Mouse (Mus musculus) neural tube, embryonic 11.5 days (tissue): ENCODE results near the gene Uaca. TPM values are rescaled to one million over a fixed set of nuclear protein-coding genes. Genes with fewer than 3 reads are reported as not detected.

Source experiments
- ATAC-seq: fragments of 200-750 bp; cut with Nextera tagmentation; 2 replicates; pipeline ENCODE4 v1.8.0; 2017; ENCODE audit warnings: moderate number of reproducible peaks, mild to moderate bottlenecking, moderate TSS enrichment, moderate library complexity; ENCODE audit not compliant: insufficient read depth, low FRiP score, low TSS enrichment
- DNase-seq: peaks from one replicate; pipeline ENCODE4 v3.0.0-alpha.2; 2015; ENCODE audit warnings: low spot score
- H3K27ac ChIP-seq: fragments of 300-500 bp; sonication (generic); 2 replicates; pipeline ENCODE4 v1.5.1; 2014; ENCODE audit warnings: low read depth, mild to moderate bottlenecking, low read length
- H3K27me3 ChIP-seq: fragments of 300-500 bp; sonication (generic); 2 replicates; pipeline ENCODE4 v1.6.1; 2014; ENCODE audit warnings: mild to moderate bottlenecking, low read length, mixed read lengths; ENCODE audit not compliant: control insufficient read depth, insufficient read depth
- H3K36me3 ChIP-seq: fragments of 300-500 bp; sonication (generic); 2 replicates; pipeline ENCODE4 v1.6.1; 2014; ENCODE audit warnings: mild to moderate bottlenecking, low read length, moderate library complexity, mixed read lengths; ENCODE audit not compliant: control insufficient read depth, insufficient read depth
- H3K4me1 ChIP-seq: fragments of 300-500 bp; sonication (generic); 2 replicates; pipeline ENCODE4 v1.6.1; 2014; ENCODE audit warnings: low read length, mixed read lengths; ENCODE audit not compliant: control insufficient read depth, insufficient read depth
- H3K4me2 ChIP-seq: fragments of 300-500 bp; sonication (generic); 2 replicates; pipeline ENCODE4 v1.6.1; 2014; ENCODE audit warnings: low read depth, mild to moderate bottlenecking, moderate library complexity
- H3K4me3 ChIP-seq: fragments of 300-500 bp; sonication (generic); 2 replicates; pipeline ENCODE4 v1.5.1; 2014; ENCODE audit warnings: low read depth, low read length
- H3K9ac ChIP-seq: fragments of 300-500 bp; sonication (generic); 2 replicates; pipeline ENCODE4 v1.6.1; 2014; ENCODE audit warnings: mild to moderate bottlenecking, low read length
- H3K9me3 ChIP-seq: fragments of 300-500 bp; sonication (generic); 2 replicates; pipeline ENCODE4 v1.6.1; 2016; ENCODE audit warnings: low read length; ENCODE audit not compliant: control insufficient read depth
- WGBS: fragments of 180-500 bp; shearing (Covaris S2); extraction: QIAGEN DNeasy Blood & Tissue Kit; methylation state at CpG from one replicate; pipeline ENCODE4 v1.1.7; 2014; 5-methylcytosine and 5-hydroxymethylcytosine counted together
- polyA plus RNA-seq: library from polyadenylated mRNA; unstranded; fragments of >200 nt; fragmentation: Nextera tagmentation; extraction: Ambion mirVana; gene quantifications from 2 replicates; pipeline ENCODE4 v1.2.1, GENCODE M21; 2014

Uaca gene
- polyA plus RNA-seq, 1 experiment from 2014 or later: 21.9 TPM

DNA sequence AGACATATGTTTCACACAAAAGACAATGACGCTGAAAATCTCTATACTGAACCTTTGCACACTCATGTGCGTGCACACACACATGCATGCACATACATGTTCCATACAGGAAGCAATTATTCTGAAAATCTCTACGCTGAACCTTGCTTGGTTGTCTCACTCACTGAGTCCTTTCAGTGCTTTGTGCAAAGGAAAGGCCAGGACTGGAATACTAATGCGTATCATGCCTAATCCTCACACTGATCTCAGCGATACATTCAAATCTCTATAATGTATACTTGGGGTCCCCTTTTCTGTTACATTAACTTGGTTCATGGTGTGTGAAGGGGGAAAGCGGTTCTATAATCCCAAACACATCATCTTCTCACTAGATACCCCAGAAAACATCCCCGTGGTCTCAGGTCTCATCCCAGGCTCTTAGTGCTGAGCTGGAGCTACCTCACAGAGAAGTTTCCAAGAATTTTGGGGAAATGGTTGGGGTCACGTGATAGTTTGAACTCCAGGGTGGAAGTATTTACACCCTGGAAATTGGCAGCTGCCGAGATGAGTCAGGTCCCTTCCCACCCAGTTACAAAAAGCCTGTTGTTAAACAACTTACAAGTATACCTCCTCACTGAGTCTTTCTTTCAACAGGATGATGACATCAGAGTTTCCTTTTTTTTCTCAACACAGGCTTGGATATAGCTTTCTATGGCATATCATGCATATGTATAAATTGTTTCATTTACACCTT is 12.1 kb upstream of the Uaca start:
- H3K27me3 ChIP-seq: no peaks in the 10 kb centered on the region
- no peak overlapping the region for H3K9ac ChIP-seq
- H3K36me3 ChIP-seq: no peaks in the 10 kb centered on the region
- H3K27ac ChIP-seq: no peak overlapping the region
- H3K9me3 ChIP-seq: no peaks in the 10 kb centered on the region
- no peaks in the 10 kb centered on the region for H3K4me1 ChIP-seq
- H3K4me2 ChIP-seq: no peak overlapping the region
- no peak overlapping the region for H3K4me3 ChIP-seq
- 90% methylated on average over 9 of the region's 9 CpGs for WGBS
- no peak for ATAC-seq
- DNase-seq: no peak

DNA sequence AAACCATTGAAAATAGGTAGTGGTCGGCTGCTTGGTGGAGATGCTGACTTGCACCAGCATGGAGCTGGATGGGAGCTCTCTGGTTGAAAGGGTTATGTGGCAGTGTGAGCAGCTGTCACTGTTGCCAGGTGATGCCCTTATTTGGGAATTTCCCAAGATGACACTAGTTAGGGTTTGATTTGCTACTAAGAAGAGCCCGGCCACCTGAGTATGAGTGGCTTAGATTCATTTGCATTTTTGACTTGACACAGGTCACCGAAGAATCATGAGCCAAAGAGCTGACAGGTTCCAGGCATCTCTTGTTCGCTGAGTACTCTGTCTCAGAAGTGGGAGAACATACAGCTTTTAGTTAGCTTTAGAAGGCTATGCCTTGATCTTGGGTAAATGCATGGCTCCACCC is 9.3 kb upstream of the Uaca start:
- Histone ChIP-seq H3K27me3 (no peaks in the 10 kb centered on the region), H3K4me3 (no peak overlapping the region), H3K4me2 (no peak overlapping the region), H3K9ac (no peak overlapping the region), H3K9me3 (no peaks in the 10 kb centered on the region), H3K27ac (no peak overlapping the region), H3K4me1 (no peaks in the 10 kb centered on the region), H3K36me3 (no peaks in the 10 kb centered on the region)
- no peak for ATAC-seq
- no peak for DNase-seq
- 85% methylated on average over 4 of the region's 4 CpGs for WGBS

DNA sequence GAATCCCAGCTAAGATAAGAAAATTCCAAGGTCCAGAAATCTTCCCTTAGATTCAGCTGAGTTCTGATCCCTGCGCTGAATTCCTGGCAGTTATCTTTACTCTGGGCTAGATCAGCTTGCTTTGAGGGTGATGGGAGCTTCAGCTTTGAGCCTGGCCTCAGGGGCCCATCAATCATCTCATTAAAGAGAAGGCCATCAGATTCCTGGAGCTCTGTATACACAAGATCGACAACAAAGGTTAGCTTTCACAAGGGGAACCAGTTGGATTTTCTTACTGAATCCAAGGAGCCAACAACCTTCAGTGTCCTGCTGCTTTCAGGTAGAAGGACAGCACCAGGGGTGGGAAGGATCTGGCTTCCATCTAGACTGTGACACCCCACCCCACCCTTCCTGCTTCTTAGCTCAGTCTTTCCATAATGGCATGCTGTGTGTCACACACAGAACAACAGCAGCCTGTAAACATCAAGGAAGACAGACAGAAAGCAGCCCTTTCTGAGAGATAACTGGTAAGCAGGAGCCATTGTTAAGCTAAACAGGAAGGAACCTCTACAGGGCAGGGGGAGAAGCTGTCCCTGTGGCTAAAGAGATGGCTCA is 6.7 kb upstream of the Uaca start:
- Histone ChIP-seq H3K4me3 (no peak overlapping the region), H3K27ac (no peak overlapping the region), H3K4me2 (no peak overlapping the region), H3K27me3 (no peaks in the 10 kb centered on the region), H3K9me3 (no peaks in the 10 kb centered on the region), H3K4me1 (no peaks in the 10 kb centered on the region), H3K36me3 (no peaks in the 10 kb centered on the region), H3K9ac (no peak overlapping the region)
- ATAC-seq: no peak
- DNase-seq: no peak
- 24% methylated on average over 2 of the region's 2 CpGs for WGBS

DNA sequence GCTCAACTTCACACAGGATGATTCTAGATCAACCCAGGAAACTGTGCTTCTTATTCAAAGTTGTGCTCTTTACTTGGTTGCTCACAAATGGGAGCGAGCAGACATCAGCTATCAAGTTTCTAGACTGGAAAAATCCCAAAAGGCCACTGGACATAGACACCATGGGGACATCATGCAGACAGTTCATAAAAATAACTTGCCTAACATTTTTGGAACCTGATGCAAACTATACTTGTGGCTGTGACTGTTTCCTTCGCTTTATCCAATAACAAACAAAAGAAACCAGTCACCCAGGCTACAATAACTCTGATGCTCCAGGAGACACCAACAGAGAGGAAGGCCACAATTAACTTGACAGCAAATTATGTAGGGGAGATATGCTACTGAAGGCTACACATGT is 4.1 kb upstream of the Uaca start:
- H3K4me3 ChIP-seq: no peak overlapping the region
- H3K36me3 ChIP-seq: no peaks in the 10 kb centered on the region
- WGBS: 89% methylated on average over 2 of the region's 2 CpGs
- no peaks in the 10 kb centered on the region for H3K27me3 ChIP-seq
- H3K9me3 ChIP-seq: no peaks in the 10 kb centered on the region
- no peak overlapping the region for H3K9ac ChIP-seq
- H3K27ac ChIP-seq: no peak overlapping the region
- no peak for DNase-seq
- no peak for ATAC-seq
- H3K4me1 ChIP-seq: 0 out of 2 replicates have a peak, but pooled peaks cover 4% of the 10 kb centered on the region
- no peak overlapping the region for H3K4me2 ChIP-seq

DNA sequence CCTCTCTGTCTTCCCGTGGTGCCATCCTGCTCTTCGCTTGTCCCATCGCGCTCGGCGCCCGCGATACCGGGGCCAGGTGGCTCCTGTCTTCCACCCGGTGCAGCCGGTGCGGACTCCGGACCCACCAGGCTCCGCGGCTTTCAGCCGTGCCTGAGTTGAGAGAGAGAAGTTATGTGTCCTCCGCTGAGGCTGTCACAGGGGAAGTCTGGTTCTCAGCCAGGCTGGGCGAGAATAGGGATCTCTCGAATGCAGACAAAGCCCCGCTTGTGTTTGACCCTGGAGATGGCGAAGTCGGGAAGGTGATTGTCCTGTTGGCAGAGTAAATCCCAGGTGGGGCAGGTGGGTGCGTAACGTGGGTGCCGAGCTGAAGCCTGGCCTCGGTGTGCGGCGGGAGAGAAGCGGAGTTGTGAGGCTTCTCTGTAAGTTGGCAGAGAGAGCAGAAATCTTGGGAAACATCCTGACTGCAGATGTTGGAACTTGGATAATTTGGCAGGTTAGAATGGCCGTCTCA is 554 bp downstream of the Uaca start:
- ATAC-seq: peak; percentile 45; the same call in 1 of the 2 replicates
- H3K4me2 ChIP-seq: peak overlapping the region; percentile 95
- DNase-seq: peak; percentile 56
- H3K9me3 ChIP-seq: no peaks in the 10 kb centered on the region
- no peaks in the 10 kb centered on the region for H3K27me3 ChIP-seq
- H3K36me3 ChIP-seq: no peaks in the 10 kb centered on the region
- 3% methylated on average over 30 of the region's 30 CpGs for WGBS
- H3K4me1 ChIP-seq: 0 out of 2 replicates have a peak, but pooled peaks cover 4% of the 10 kb centered on the region
- H3K27ac ChIP-seq: no peak overlapping the region
- peak overlapping the region; percentile 83 for H3K4me3 ChIP-seq
- peak overlapping the region; percentile 69 for H3K9ac ChIP-seq

DNA sequence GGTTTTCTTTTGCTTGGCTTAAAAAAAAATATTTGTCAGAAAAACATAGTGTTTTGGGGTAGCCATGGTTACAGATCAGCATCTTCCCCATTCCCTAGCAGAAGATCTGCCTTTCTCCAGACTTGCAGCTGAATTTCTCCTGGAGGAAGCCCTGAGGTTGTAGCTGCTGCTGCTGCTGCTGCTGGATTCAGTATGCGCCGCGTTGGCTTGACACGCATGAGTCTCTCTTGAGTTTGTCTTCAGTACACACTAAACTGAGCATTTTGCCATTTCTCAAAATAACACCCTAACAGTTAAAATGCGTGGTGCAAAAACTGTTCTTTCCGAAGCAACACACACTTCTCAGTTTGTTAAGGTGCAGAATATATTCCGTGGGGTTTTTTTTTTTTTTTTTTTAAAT is 1.7 kb downstream of the Uaca start:
- H3K36me3 ChIP-seq: no peaks in the 10 kb centered on the region
- H3K4me1 ChIP-seq: 0 out of 2 replicates have a peak, but pooled peaks cover 4% of the 10 kb centered on the region
- H3K4me3 ChIP-seq: no peak overlapping the region
- DNase-seq: no peak
- no peaks in the 10 kb centered on the region for H3K9me3 ChIP-seq
- H3K27me3 ChIP-seq: no peaks in the 10 kb centered on the region
- H3K27ac ChIP-seq: no peak overlapping the region
- no peak overlapping the region for H3K4me2 ChIP-seq
- H3K9ac ChIP-seq: no peak overlapping the region
- WGBS: 85% methylated on average over 7 of the region's 7 CpGs
- no peak for ATAC-seq

DNA sequence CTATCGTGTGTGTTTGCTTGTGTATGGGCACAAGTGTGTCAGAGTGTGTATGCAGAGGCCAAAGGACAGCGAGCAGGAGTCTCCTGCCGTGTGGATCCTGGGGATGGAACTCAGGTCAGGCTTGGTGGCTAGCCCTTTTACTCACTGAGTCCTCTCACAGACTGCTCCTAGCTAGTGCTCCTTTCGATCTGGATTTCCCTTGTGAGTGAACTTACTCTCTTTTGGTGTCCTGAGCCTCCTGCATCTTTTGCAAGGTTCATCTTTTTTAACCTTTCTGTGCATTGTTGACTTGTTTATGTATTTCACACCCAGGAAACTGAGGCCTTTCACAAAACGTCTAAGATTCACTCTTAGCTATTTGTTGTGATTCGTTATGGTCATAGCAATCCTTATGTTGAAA is 2.8 kb downstream of the Uaca start:
- no peaks in the 10 kb centered on the region for H3K27me3 ChIP-seq
- DNase-seq (no peak), ATAC-seq (no peak)
- H3K27ac ChIP-seq: no peak overlapping the region
- H3K4me3 ChIP-seq: no peak overlapping the region
- H3K4me1 ChIP-seq: 0 out of 2 replicates have a peak, but pooled peaks cover 4% of the 10 kb centered on the region
- H3K4me2 ChIP-seq: no peak overlapping the region
- no peaks in the 10 kb centered on the region for H3K9me3 ChIP-seq
- H3K36me3 ChIP-seq: no peaks in the 10 kb centered on the region
- WGBS: 83% methylated on average over 6 of the region's 6 CpGs
- H3K9ac ChIP-seq: no peak overlapping the region

DNA sequence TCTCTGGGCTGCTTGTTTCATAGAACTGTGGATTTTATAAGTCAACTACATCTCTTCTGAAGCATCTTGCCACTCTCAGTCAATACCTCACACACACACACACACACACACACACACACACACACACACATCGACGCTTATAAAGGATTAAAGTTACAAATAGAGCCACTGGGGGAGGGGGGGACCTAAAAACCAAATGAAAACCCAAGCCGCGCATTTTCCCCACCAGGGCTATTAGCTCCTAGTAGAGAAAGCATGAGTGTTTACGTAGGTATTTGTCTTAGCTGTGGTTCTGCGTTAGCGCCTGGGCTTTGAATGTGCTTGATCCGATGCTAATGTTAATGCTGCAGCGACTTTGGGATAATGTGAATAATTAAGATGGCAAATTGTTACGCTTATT is 4.7 kb downstream of the Uaca start:
- H3K4me2 ChIP-seq: no peak overlapping the region
- no peaks in the 10 kb centered on the region for H3K4me1 ChIP-seq
- H3K9ac ChIP-seq: no peak overlapping the region
- H3K4me3 ChIP-seq: no peak overlapping the region
- no peak overlapping the region for H3K27ac ChIP-seq
- H3K27me3 ChIP-seq: no peaks in the 10 kb centered on the region
- no peak for DNase-seq
- 39% methylated on average over 10 of the region's 10 CpGs for WGBS
- H3K36me3 ChIP-seq: no peaks in the 10 kb centered on the region
- no peak for ATAC-seq
- no peaks in the 10 kb centered on the region for H3K9me3 ChIP-seq
